Mouse (Mus musculus) testis, adult 2 months (tissue): ENCODE measurements around the gene Ythdf2.

Source experiments
- CTCF ChIP-seq: fragments of 200-500 bp; IDR thresholded peaks from 2 replicates; pipeline ENCODE4 v1.5.1; 2012; ENCODE audit warnings: low read depth, mild to moderate bottlenecking, inconsistent platforms, low read length, moderate library complexity; ENCODE audit not compliant: control insufficient read depth, insufficient read depth, insufficient replicate concordance
- POLR2A ChIP-seq: fragments of 200-500 bp; IDR thresholded peaks from 2 replicates; pipeline ENCODE4 v1.6.1; 2012; ENCODE audit warnings: low read depth, mild to moderate bottlenecking, inconsistent platforms, low read length, moderate library complexity; ENCODE audit not compliant: control insufficient read depth

- no peak for TF ChIP-seq POLR2A
- no peak for TF ChIP-seq CTCF
These were observed 28.3 kb upstream of the Ythdf2 start for GRCm38 (mm10) chr4:132240367-132240766.
